Mouse (Mus musculus) hindbrain, embryonic 14.5 days (tissue): ENCODE measurements around the gene Atp6v1g3. TPM values are rescaled to one million over a fixed set of nuclear protein-coding genes. Genes with fewer than 3 reads are reported as not detected.

Source experiments
- ATAC-seq: fragments of 200-750 bp; cut with Nextera tagmentation; 2 replicates; pipeline ENCODE4 v1.8.0; 2017; ENCODE audit warnings: moderate number of reproducible peaks, mild to moderate bottlenecking, moderate TSS enrichment, moderate library complexity; ENCODE audit not compliant: low FRiP score
- DNase-seq: peaks from one replicate; pipeline ENCODE4 v3.0.0-alpha.2; 2015; ENCODE audit warnings: low spot score
- H3K27ac ChIP-seq: fragments of 300-500 bp; sonication (generic); 2 replicates; pipeline ENCODE4 v1.5.1; 2014; ENCODE audit warnings: mild to moderate bottlenecking, moderate library complexity
- H3K27me3 ChIP-seq: fragments of 300-500 bp; sonication (generic); 2 replicates; pipeline ENCODE4 v1.6.1; 2014; ENCODE audit warnings: mild to moderate bottlenecking, low read length, mixed read lengths; ENCODE audit not compliant: control insufficient read depth, insufficient read depth
- H3K36me3 ChIP-seq: fragments of 300-500 bp; sonication (generic); replicated peaks from 2 replicates; pipeline ENCODE4 v1.6.1; 2014; ENCODE audit not compliant: control insufficient read depth, insufficient read depth
- H3K4me1 ChIP-seq: fragments of 300-500 bp; sonication (generic); replicated peaks from 2 replicates; pipeline ENCODE4 v1.6.1; 2014; ENCODE audit warnings: antibody characterized with exemption, low read length, mixed read lengths; ENCODE audit not compliant: control insufficient read depth, insufficient read depth
- H3K4me2 ChIP-seq: fragments of 300-500 bp; sonication (generic); replicated peaks from 2 replicates; pipeline ENCODE4 v1.6.1; 2014; ENCODE audit warnings: mild to moderate bottlenecking, moderate library complexity
- H3K4me3 ChIP-seq: fragments of 300-500 bp; sonication (generic); replicated peaks from 2 replicates; pipeline ENCODE4 v1.5.1; 2014; ENCODE audit warnings: mild to moderate bottlenecking, low read length
- H3K9ac ChIP-seq: fragments of 300-500 bp; sonication (generic); 2 replicates; pipeline ENCODE4 v1.6.1; 2014
- H3K9me3 ChIP-seq: fragments of 300-500 bp; sonication (generic); 2 replicates; pipeline ENCODE4 v1.6.1; 2016; ENCODE audit warnings: low read length; ENCODE audit not compliant: control insufficient read depth
- WGBS: fragments of 180-500 bp; shearing (Covaris S2); extraction: QIAGEN DNeasy Blood & Tissue Kit; methylation state at CpG from one replicate; pipeline ENCODE4 v1.1.7; 2014; 5-methylcytosine and 5-hydroxymethylcytosine counted together
- polyA plus RNA-seq: library from polyadenylated mRNA; unstranded; fragments of >200 nt; fragmentation: Nextera tagmentation; extraction: Ambion mirVana; gene quantifications from 2 replicates; pipeline ENCODE4 v1.2.1, GENCODE M21; 2014

Gene Atp6v1g3
- not detected in 2 replicates for polyA plus RNA-seq

DNA sequence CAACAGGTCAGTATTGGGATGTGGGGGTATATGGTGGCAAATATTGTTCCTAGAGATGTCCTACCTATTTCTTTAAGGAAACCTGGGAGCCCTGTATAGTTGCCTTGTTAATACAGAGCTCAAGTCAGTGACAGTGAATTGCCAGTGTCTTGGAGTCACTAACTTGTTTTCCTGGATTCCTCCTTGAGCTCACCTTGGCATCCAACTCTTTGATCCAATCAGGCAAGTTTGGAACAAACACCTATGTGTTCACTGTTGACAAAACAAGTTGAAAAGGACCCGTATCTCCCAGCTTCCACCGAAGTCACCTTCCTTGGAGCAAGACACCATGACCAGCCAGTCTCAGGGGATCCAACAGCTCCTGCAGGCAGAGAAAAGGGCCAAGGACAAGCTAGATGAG, at the start of gene Atp6v1g3:
TSS of gene Atp6v1g3 (plus strand) at position 301 of the 400 bp plus-strand sequence.
- no peak for DNase-seq
- 97% methylated on average over 2 of the region's 2 CpGs for WGBS
- H3K9ac ChIP-seq = no peak within 1 kb of the TSS
- no peaks in the 10 kb centered on the region for H3K4me1 ChIP-seq
- H3K36me3 ChIP-seq = no peaks in the 10 kb centered on the region
- no peak within 1 kb of the TSS for H3K4me2 ChIP-seq
- H3K9me3 ChIP-seq = no peaks in the 10 kb centered on the region
- H3K27ac ChIP-seq = no peak within 1 kb of the TSS
- no peaks in the 10 kb centered on the region for H3K27me3 ChIP-seq
- H3K4me3 ChIP-seq = no peak within 1 kb of the TSS
- ATAC-seq = no peak

DNA sequence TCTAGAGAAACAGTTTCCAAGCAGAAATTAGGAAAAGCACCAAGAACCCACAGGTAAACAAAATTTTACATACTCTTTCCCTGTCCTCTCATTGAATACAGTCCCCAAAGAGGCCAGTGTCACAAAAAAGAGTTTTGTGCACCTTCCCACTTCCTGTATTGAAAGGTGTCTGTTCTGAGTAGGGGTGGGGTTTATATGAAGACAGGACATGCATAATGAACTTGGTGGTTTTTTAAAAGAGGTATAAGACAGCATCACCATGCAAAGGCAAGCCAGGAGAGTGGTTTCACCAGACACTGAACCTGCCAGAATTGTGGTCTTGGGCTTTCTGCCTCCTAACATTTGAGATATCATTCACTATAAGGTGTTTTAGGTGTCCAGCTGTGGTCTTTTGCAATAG, 40.5 kb upstream of the Atp6v1g3 start:
- no peak overlapping the region for H3K4me2 ChIP-seq
- no peak overlapping the region for H3K4me3 ChIP-seq
- DNase-seq (no peak), ATAC-seq (no peak)
- H3K9me3 ChIP-seq = 0 out of 2 replicates have a peak, but pooled peaks cover 6% of the 10 kb centered on the region
- no peaks in the 10 kb centered on the region for H3K36me3 ChIP-seq
- H3K27ac ChIP-seq = no peak overlapping the region
- no peaks in the 10 kb centered on the region for H3K4me1 ChIP-seq
- H3K27me3 ChIP-seq = no peaks in the 10 kb centered on the region
- no peak overlapping the region for H3K9ac ChIP-seq

DNA sequence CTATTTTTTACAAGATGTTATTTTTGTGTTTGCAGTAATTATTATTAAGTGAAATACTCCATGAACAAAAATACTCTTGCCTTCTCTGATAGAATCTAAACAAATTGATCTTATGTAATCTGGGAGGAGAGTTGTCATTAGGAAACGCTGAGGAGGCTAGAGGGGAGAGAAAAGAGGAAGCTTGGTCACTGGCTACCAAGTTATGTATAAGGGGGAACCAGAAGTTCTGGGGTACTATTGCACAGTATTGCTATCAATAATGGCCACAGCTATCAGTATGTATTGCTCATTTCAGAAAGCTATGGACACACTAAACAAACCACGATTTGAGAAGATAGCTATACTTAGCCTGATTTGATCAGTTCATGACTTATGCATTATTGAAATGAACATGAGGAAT, 36.3 kb upstream of the Atp6v1g3 start:
- no peak for DNase-seq
- Histone ChIP-seq H3K4me2 (no peak overlapping the region), H3K36me3 (no peaks in the 10 kb centered on the region), H3K9me3 (no peaks in the 10 kb centered on the region), H3K4me1 (no peaks in the 10 kb centered on the region), H3K27ac (no peak overlapping the region), H3K4me3 (no peak overlapping the region), H3K9ac (no peak overlapping the region), H3K27me3 (no peaks in the 10 kb centered on the region)
- 90% methylated on average over 2 of the region's 2 CpGs for WGBS
- no peak for ATAC-seq

DNA sequence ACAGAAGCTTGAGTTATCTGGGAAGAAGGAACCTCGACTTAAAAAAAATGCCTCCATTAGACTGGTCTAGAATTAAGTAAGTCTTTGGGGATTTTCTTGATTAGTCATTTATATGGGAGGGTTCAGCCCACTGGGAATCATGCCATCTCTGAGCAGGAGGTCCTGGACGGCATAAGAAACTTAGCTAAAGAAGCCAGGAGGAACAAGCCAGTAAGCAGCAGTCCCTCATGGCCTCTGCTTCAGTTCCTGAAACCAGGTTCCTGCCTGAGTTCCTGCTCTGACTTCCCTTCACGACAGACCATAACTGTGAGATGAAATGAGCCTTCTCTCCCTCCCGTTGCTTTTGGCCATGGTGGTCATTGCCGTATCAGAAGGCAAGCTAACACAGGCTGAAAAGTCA, 29.6 kb upstream of the Atp6v1g3 start:
- Histone ChIP-seq H3K4me1 (0 out of 2 replicates have a peak, but pooled peaks cover 3% of the 10 kb centered on the region), H3K4me3 (no peak overlapping the region), H3K27me3 (no peaks in the 10 kb centered on the region), H3K4me2 (no peak overlapping the region), H3K9ac (no peak overlapping the region), H3K9me3 (no peaks in the 10 kb centered on the region), H3K36me3 (no peaks in the 10 kb centered on the region), H3K27ac (no peak overlapping the region)
- no peak for DNase-seq
- no peak for ATAC-seq
- 57% methylated on average over 5 of the region's 5 CpGs for WGBS

DNA sequence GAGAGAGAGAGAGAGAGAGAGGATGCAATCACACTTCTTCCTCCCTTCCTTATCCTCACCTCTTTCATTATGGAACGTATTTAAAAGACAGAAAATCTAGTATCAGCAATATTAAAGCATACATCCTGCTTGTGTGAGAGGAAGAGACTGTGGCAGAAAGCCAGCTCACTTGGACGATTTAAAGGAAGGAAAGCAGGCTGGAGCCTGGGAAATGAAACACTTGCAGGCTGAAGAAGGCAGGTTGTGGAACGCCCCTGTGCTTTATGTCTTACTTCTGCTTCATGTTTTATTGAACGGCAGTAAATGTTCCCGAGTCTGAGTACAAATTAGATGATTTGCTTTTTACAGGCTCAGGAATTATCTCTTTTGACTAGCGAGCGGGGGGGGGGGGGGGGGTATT, 29.1 kb upstream of the Atp6v1g3 start:
- Histone ChIP-seq H3K4me2 (0 out of 2 replicates have a peak overlapping the region, but pooled peaks have one; percentile 6), H3K27me3 (no peaks in the 10 kb centered on the region), H3K4me3 (no peak overlapping the region), H3K9me3 (no peaks in the 10 kb centered on the region), H3K36me3 (no peaks in the 10 kb centered on the region), H3K9ac (no peak overlapping the region), H3K27ac (no peak overlapping the region), H3K4me1 (0 out of 2 replicates have a peak, but pooled peaks cover 3% of the 10 kb centered on the region)
- WGBS = 44% methylated on average over 7 of the region's 7 CpGs
- ATAC-seq (no peak), DNase-seq (peak; percentile 33)

DNA sequence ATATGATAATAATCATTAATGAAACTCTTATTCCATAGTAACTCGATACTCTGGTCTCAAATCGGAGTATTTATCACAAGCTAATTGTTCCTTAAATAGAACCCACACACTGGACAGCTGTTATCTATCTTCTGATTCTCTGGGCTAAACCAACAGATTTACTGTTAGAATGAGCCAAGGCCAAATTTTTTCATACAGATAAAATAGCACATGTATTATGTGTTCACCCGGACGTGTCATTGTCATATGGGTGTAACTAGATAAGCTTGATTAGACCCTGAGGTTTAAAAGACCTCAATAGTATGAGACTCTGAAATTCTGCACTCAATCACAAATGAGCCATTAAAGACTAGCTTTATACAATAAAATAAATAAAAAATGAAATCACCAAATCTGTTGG, 28.4 kb upstream of the Atp6v1g3 start:
- peak; percentile 28 for DNase-seq
- H3K4me3 ChIP-seq = no peak overlapping the region
- H3K4me2 ChIP-seq = 0 out of 2 replicates have a peak overlapping the region, but pooled peaks have one; percentile 6
- 70% methylated on average over 4 of the region's 4 CpGs for WGBS
- no peaks in the 10 kb centered on the region for H3K9me3 ChIP-seq
- no peaks in the 10 kb centered on the region for H3K27me3 ChIP-seq
- no peak overlapping the region for H3K9ac ChIP-seq
- H3K36me3 ChIP-seq = no peaks in the 10 kb centered on the region
- H3K4me1 ChIP-seq = 0 out of 2 replicates have a peak, but pooled peaks cover 3% of the 10 kb centered on the region
- ATAC-seq = no peak
- 0 out of 2 replicates have a peak overlapping the region, but pooled peaks have one; percentile 32 for H3K27ac ChIP-seq

DNA sequence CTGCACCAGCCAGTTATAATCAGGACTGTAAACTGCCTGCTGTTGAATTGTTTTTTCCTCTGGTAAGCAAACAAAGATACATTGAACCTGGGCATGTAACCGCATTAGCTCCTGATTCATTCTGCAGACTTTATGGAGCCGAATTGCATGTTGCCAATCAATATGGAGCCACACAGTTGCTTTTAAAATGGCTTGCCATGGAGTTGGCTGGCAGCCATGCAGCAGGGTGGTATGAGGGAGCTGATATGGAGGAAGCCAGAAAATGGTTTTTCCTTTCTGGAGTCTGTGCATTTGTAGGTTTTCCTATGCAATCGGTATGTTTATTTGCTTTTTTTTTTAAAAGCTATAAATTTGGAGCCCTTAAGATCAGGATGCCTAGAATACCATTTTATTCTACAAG, 28.0 kb upstream of the Atp6v1g3 start:
- Histone ChIP-seq H3K4me3 (no peak overlapping the region), H3K4me2 (no peak overlapping the region), H3K27ac (0 out of 2 replicates have a peak overlapping the region, but pooled peaks have one; percentile 32), H3K4me1 (0 out of 2 replicates have a peak, but pooled peaks cover 3% of the 10 kb centered on the region), H3K27me3 (no peaks in the 10 kb centered on the region), H3K9me3 (no peaks in the 10 kb centered on the region), H3K9ac (no peak overlapping the region), H3K36me3 (no peaks in the 10 kb centered on the region)
- no peak for ATAC-seq
- peak; percentile 49 for DNase-seq
- WGBS = 69% methylated on average over 3 of the region's 3 CpGs

DNA sequence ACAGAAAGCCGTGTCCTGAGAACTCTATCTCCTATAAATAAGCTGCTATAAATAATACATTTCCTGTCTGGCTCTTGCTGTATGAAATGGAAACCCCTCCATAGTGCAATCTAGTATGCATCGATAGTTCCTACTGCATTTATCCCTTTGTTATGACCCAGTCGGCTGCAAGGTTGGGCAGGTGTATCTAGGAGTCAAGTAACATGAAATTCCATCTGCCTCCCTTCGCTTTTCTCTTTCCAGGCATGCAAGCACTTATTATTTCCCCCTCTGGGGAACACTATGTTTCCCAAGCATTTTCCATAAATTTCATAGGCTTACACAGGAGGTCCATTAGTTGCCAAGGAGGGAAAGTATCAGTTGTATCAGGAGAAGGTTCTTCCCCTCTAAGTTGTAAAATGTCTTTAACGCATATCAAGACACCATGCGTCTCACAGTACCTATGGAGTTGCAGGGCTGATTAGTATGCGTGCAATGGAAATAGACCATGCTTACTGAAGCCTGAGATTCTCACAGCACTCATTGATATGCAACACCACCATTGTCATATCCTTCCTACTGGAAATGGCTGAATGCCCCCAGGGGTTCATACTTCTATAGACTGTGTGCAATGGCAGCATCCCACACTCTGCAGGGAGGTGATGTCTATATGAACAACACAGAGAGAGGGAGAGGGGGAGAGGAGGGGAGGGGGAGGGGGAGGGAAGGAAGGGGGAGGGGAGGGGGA, 26.9 kb upstream of the Atp6v1g3 start:
- H3K4me1 ChIP-seq = 0 out of 2 replicates have a peak, but pooled peaks cover 3% of the 10 kb centered on the region
- no peak overlapping the region for H3K4me3 ChIP-seq
- no peaks in the 10 kb centered on the region for H3K27me3 ChIP-seq
- no peak overlapping the region for H3K27ac ChIP-seq
- H3K9ac ChIP-seq = no peak overlapping the region
- no peak overlapping the region for H3K4me2 ChIP-seq
- no peak for DNase-seq
- ATAC-seq = peak; percentile 83; the same call in 1 of the 2 replicates
- 53% methylated on average over 7 of the region's 7 CpGs for WGBS
- no peaks in the 10 kb centered on the region for H3K36me3 ChIP-seq
- no peaks in the 10 kb centered on the region for H3K9me3 ChIP-seq

DNA sequence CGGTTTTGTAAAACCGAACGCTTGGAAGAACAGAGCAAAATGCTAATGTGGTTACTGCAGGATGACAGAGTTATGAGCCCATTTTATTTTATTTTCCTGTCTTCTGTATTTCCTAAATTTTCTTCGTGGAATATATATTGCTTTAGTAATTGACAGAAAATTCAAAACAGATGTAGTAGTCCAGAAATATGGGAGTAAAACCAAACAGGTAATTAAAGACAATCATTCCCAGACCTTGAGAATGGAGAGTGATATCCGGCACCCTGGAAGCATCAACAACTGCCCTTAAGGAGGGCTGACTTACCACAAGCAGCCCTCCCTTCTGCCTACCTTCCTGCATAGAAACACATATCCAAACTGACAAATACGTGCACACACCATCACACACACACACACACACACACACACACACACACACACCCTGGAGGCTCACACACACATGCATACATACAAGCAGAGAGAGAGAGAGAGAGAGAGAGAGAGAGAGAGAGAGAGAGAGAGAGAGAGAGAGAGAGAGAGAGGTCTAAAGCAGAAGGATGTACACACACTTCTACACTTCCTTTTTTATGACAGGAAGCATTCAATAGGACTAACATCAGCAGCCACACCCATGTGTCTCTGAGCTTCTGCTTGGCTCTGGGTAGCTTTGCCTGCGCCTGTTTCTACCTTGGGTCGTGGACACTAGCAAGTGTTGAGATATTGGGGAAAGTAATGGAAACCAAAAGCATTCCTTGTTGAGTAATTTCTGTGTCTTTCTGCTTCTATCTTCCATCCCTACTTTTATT, 25.6 kb upstream of the Atp6v1g3 start:
- H3K4me1 ChIP-seq = 0 out of 2 replicates have a peak, but pooled peaks cover 3% of the 10 kb centered on the region
- WGBS = 90% methylated on average over 8 of the region's 8 CpGs
- DNase-seq (no peak), ATAC-seq (no peak)
- H3K4me3 ChIP-seq = no peak overlapping the region
- H3K9ac ChIP-seq = no peak overlapping the region
- no peaks in the 10 kb centered on the region for H3K9me3 ChIP-seq
- no peaks in the 10 kb centered on the region for H3K36me3 ChIP-seq
- no peak overlapping the region for H3K27ac ChIP-seq
- H3K4me2 ChIP-seq = no peak overlapping the region
- H3K27me3 ChIP-seq = no peaks in the 10 kb centered on the region
